Mouse (Mus musculus): ENCODE data around the gene Fbxl15.

GRCm38 (mm10) chr19:46348761-46349458, 20.9 kb downstream of the Fbxl15 start:
- TF ChIP-seq CTCF (conservative IDR thresholded peaks at IDR 0.05; ENCODE audit: low read length) (no peak), POU5F1 (IDR thresholded peaks at IDR 0.05; ENCODE audit: borderline replicate concordance, low read length) (no peak), NANOG (IDR thresholded peaks at IDR 0.05; ENCODE audit: borderline replicate concordance, low read length) (no peak)

Data from E14TG2a.4 (cell line).